Mouse (Mus musculus) adrenal gland, postnatal 10 days (tissue): ENCODE data around the gene Mgat4b. TPM values are rescaled to one million over a fixed set of nuclear protein-coding genes. Genes with fewer than 3 reads are reported as not detected.

Experiments used
- DNase-seq: peaks from one replicate; pipeline ENCODE4 v3.0.0; 2021; ENCODE audit warnings: mixed read lengths
- total RNA-seq, 2 experiments: library from RNA; stranded (reverse); gene quantifications; 2 replicates each; pipeline ENCODE4 v1.2.3; 2021

Gene Mgat4b
- total RNA-seq, 2 experiments from 2014 or later = 118 to 141 TPM

DNA sequence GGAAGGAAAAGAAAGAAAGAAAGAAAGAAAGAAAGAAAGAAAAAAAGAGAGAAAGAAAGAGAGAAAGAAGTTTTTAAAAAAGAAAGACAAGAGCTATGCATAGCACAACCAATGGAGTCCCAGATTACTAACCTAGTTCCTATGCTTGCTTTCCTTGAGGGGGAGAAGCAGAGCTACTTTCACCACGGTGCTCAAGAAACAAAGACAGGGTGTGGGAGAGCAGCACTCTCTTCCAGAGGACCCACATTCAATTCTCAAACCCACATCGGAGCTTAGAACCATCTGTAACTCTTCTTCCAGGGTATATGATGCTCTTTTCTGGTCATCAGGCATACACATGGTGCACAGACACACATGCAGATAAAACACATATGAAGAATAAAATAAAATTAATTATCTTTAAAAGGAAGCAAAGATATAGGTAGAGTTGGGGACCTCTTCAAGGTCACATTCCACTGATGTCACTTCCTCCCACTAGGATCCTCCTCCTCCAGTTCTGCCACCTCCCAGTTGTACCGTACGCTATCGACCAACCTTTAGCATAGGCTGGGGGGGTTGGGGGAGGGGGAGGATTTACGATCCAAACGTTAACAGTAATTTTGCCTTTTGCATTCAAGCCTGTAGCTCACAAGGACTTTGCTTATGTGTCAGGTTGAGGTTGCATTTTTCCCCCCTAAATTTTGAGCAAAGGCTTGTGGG, 37.9 kb downstream of the Mgat4b start:
- DNase-seq = no peak

DNA sequence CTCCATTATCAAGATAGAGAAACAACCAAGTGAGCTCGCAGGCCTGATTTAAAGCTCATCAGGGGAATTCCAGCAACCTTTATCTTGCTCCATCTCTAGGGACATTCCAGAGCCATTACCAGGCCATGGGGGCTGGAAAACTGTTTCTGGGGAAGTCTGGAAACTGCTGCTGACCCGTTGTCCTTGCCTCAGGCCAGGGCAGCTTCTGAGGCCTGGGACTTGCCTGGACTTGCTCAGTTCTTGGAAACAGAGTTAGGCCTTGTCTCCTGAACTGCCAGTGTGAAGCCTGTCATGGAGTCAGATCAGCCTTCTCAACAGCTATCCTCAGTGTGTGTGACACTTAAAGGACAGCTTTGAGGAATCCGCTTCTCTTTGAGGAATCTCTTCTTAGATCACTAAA, 41.5 kb downstream of the Mgat4b start:
- no peak for DNase-seq

DNA sequence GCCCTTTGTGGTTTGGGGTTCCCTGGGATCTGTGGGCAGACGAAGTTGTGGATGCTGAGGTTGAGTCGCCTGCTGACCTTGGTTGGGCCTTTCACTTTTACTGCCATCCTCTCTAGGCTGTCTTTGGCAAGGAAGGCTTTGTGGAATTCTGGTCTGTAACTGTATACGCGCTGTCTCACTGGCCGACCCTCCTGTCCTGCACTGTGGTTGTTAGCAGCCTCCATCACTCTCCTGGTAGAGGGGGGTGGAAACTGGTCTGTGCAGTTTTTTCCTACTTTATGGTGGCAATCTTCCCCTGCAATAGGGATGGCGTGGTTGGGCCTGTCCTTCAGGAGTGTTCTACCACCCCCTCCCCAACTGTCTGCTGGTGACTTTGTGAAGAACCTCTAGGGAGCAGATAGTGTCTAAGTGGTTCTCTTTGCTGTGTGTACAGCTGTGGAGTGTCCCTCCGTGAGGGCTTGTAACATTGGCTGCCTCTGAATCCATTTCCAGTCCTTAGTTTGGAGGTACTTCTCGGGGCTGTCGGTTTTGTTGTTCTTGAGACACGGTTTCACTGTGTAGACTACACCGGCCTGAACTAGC, 42.1 kb downstream of the Mgat4b start:
- no peak for DNase-seq

DNA sequence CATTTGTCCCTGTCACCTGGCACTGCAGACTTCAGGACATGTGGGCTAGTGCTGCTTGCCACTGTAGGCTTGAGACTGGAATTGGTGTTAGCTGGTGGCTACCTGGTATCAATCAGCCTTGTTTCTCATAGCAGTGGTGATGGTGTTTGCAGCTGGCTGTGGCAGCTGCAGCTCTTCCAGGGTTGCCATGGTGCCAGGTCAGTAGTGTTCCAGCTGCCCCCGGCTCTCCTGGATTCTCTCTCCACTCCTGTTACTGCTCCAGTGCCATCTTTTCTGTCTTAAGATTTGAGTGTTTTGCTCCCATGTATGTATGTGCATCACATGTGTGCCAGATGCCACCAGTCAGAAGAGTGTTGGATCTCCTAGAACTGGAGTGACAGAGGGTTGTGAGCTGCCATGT, 42.7 kb downstream of the Mgat4b start:
- DNase-seq = no peak

DNA sequence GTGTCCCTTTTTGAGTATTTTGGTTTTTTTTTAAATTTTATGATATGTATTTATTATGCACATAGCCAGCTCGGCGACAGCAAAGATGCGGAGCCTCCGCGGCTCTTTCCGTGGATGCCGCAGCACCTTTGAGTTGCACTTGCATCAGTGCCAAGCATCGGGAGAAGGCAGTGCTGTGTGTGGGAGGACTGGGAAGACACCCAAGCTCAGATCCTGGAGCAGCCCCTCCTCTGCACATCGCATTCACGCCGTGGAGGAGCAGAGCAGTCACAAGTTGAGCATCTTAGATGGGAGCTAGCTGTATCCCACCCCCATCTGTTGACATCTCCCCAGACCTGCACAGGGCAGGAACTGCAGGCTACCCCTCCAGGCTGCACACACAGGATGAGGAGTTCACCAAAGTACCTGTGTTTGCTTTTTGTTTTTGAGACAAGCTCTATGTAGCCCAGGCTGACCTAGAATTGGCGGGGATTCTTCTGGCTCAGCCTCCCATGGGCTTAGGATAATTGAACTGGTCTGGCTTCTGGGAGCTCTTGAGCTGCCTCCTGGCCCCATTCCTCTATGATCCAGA, 43.4 kb downstream of the Mgat4b start:
- no peak for DNase-seq

DNA sequence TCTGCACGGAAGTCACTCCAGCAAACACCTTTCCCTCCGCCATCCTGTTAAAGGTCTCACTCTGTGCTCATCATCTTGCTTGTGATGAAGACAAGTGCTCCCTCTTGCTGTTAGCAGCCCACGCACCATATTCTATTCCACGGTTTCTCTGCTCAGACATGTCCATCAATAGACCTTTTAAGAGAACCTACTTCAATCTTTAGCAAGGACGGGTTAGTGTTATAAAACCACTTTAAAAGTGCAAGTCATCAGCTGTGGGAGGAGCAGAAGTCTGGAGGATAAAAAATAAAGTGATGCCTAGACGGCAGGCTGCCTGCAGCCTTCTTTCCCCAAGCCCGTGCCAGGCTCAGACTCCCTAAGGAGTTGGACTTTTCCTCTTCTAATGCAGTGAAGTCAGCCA, 45.9 kb downstream of the Mgat4b start:
- DNase-seq = no peak

DNA sequence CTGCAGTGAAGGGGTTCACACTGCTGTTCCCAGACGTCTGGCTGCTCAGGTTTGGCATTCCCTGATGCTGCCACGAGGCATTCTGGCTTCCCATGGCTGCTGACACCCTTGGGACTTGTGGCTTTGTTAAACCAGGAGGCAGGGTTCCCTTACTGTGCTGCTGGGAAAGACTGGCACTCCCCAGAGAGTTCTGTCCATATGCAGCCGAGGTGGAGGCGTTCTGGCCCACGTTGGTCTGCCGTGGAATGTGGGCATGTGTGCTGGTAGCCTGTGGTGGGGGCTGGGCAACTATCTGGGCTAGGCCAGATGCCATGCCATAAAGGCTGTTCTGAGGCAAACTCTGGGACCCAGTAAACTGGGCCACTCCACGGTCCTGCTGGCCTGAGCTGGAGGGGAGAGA, 47.6 kb downstream of the Mgat4b start:
- DNase-seq = no peak

DNA sequence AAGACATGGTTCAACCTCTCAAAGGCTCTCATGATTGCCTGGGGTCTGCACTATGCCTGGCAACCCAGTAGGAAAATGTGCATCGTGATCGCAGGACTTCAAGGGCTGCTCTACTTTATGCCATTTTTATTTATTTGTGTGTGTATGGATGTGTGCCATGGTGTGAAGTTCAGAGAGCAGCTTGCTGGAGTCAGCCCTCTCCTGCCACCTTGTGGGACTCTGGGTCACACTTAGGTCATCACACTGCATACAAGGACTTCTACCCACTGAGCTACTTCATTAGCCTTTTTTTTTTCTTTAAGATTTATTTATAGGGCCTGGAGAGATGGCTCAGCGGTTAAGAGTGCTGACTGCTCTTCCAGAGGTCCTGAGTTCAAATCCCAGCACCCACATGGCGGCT, 51.3 kb downstream of the Mgat4b start:
- DNase-seq = peak; percentile 46

DNA sequence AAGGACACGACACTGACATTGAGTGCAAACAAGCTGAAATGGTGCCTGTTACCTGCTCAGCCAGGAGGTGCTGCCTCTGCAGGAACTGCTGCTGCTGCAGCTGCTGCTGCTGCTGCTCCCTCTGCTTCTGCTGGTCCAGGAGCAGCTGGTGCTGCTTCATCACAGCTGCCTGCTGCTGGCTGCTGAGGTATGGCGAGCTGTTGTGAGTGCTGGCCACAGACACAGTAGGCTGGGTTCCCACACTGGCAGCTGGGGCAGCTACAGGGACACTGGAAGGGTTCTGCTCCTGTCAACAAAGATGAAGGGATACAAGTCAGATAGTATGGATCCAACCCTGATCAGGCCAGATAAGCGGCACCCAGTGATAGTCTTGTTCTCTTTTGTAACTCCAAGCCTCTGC, 52.5 kb downstream of the Mgat4b start:
- no peak for DNase-seq

DNA sequence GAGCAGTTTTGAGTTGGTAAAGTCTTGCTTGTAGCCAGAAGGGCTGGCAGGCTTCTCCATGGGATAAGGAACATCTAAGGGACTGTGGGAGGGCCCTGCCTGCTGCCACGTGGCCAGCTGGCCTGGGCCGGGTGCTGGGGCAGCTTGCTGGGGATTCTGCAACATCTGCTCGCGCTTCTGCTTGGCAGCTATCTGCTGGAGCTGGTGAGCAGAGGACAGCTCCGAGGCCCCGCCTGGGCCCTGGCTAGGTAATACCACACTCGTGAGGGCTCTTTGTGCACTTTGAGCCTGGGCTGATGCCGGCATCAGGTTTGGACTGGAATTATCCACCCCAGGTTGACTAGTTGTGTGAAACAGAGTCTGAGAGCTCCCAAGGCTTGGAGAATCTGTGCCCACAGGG, 55.2 kb downstream of the Mgat4b start:
- DNase-seq = no peak

DNA sequence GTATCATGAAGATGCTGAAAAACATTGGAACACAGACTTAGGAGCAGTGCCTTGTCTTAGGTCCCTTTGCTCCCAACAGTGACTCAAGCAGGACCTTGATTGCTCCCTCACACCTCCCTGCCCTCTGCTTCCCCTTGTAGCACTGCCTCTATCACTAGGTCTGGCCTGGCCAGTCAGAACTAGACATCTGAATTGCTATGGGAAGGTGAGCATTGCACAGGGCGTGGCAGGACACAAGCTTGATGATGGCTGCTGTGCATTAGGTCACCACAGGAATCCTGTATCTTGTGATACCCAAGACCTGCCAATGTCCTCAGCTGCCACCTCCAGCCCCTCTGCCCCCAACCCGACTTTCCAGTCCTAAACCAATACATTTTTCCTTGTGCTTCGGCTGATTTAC, 56.3 kb downstream of the Mgat4b start:
- DNase-seq = no peak

DNA sequence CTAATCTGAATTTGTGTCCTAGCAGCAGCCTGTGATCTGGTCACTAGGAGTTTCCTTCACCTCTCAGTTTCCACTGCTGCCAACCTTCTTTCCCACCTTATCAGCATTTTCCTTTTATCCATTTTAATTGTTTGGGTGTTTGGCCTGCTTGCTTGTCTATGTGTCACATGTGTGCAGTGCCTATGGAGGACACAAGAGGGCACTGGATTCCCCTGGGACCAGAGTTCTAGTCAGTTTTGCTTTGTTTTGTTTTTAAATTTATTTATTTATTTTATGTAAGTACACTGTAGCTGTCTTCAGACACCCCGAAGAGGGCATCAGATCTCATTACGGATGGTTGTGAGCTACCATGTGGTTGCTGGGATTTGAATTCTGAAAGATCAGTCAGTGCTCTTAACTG, 58.5 kb downstream of the Mgat4b start:
- peak; percentile 48 for DNase-seq

DNA sequence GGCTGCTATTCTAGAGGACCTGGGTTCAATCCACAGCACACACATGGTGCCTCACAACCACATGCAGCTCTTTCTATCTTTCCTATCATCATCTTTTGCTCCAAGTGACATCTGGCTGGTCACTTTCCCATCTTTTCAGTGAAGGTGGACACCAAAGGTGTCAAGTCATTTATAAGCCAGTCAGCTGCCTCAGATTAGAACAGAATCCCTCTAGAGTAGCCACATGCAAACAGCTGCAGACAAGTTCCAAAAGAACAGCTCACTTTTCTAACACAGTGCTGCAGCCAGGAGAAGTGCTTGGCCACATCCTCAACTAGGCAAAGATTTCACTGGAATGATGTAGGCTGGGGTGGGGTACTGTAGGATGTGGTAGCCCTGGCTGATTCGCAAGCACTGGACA, 59.2 kb downstream of the Mgat4b start:
- DNase-seq = no peak

DNA sequence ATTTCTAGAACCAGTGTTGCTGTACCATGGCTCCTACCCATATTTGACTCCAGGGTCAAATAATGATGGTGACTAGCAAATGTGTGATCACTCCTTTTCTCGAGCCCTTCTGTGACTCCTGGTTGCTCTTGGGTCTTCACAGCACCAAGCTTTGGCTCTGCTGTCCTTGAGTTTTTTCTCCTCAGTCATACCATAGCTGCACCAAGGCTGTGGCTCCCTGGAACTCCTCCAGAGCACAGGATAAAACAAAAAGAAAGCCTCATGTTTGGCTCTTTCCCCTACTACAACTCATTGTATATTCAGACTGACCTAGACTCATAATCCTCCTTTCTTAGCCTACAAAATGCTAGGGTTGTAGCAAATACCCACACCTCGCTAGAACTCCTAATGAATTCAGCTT, 62.1 kb downstream of the Mgat4b start:
- no peak for DNase-seq

DNA sequence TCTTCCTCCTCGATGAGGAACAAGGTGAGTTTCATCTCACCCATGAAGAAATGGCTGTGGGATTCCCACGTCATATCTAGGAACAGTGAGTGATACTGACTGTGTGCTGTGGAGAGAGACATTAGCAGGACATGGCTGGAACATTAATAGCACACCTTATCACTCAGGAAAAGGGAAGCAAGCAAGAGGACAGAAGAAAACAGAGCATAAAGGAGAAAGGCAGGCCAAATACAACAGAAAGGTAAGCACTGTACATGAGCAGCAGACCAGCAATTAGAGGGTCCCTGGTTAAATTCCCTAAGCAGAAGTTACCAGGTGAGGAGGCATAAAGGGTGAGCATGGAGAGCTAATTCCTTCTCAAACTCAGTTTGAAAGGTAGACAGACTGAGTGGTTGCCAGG, 64.4 kb downstream of the Mgat4b start:
- no peak for DNase-seq

DNA sequence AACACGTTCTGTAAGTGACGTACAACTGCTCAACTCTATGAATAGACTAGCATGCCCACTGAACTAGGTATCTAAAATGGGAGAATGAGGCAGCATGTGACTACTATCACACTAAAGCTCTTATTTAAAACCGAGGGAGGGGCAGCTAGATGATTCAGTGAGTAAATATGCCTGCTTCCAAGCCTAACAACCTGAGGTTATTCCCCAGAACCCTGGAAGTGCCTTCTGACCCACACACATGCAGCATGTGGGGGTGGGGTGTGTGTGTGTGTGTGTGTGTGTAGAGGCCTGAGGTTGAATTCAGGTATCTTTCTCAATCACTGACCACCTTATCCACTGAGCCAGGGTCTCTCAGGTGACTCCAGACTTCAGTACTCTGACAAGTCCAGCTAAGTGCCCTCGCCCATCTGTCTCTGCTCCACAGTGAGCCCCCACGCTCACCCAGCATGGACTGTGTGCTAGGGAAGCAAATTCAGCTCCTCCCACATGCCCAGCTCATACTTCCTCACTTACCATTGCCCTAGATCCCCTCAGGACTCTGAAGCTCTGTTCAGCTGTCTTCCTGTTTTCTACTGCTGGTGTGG, 65.0 kb downstream of the Mgat4b start:
- DNase-seq = no peak

DNA sequence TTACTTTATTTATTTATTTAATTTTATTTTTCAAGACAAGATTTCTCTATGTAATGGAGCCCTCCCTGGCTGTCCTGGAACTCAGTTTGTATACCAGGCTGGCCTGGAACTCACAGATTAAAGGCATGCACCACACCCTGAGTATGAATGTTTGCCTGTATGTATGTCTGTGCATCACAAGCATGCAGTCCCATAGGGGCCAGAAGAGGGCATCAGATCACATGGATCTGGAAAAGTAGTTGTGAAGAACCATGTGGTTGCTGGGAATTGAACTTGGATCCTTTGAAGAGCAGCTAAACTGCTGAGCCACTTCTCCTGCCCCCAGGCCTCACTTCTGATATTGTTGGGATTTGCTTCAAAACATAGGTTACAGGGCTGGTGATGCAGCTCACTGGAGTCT, 66.3 kb downstream of the Mgat4b start:
- DNase-seq = no peak

DNA sequence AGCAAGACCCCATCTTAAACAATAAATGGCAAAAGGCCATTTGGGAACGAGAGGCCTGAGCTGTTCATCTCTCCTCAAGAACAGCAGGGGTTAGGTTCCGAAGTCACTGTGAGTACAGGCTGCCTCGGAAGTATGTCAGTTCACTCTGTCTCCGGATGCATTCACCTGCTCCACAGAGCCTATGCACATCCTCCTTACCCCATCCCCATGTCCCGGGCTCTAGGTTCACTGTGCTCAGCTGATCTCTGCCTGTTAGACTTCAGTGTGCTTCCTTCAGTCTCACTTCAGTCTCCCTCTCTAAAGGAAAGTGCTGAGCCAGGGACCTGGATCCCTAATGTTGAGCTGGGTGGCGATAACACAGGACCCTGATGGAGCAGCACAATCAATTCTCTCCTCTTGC, 67.0 kb downstream of the Mgat4b start:
- no peak for DNase-seq

DNA sequence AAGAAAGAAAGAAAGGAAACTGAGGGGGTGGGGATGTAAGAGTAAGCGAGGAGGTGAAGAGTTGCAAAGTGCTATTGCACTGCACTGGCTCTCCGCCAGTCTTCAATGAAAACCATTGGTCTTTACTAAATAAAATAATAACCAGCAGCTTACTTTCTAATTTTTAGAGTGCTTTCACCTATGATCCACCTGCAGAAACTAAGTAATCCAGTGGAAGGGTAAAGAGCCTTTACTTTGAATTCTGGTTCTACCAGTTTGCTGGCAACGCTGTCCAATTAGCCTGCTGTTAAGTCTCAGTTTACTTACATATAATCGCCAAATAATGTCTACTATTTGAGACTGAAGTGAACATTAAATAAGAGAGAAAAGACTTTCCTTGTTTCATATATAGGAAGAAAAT, 68.3 kb downstream of the Mgat4b start:
- no peak for DNase-seq

DNA sequence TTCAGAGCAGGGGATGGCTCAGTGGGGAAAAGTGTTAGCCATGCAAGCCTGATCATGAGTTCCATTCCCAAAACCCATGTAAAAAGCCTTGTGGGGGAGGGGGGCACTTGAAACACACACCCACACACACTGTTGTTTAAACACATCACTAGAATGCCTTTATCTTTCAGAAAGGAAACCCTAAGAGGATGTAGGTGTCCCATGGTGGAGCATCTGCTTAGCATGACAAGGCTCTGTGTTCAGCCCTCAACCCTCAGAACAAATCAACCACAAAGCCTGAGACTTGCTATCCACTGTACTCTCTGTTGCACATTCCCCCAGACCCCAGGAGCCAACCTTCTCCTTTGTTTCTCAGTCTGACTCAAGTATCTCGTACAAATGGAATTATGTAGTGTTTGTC, 69.4 kb downstream of the Mgat4b start:
- DNase-seq = no peak
